Mouse (Mus musculus): ENCODE results near the gene Mrpl36. TPM values are rescaled to one million over a fixed set of nuclear protein-coding genes. Genes with fewer than 3 reads are reported as not detected.

Gene Mrpl36
- polyA plus RNA-seq, 1 experiment from 2014 or later = 128 TPM

DNA sequence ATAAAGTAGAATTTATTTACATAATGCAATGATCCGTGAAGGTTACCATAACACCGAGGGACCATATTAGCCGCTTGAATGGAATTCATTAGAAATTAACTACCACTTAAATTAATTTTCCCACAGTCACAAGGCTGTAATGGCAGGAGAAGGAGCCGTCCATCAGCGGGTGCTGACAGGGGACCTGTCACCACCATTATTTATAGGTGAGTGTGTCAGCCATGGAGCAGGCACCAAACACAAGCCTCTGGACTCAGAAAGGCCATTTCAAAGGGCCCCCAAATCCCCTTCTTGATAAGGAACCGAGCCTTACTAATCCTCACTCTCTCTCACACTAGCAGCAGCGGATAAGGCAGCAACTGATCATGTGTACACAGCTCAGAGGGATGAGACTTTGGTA, 8.4 kb downstream of the Mrpl36 start:
- no peak for ATAC-seq (ENCODE audit: low FRiP score)

GRCm38 (mm10) chr13:73345102-73345890, 17.0 kb downstream of the Mrpl36 start:
- Histone ChIP-seq H3K36me3 (ENCODE audit: control insufficient read depth, insufficient read depth, low read length) (no peaks in the 10 kb centered on the region), H3K9ac (ENCODE audit: low read length) (no peak overlapping the region), H3K9me3 (ENCODE audit: control insufficient read depth, low read length) (no peaks in the 10 kb centered on the region), H3K4me2 (no peak overlapping the region), H3K27me3 (ENCODE audit: control insufficient read depth, insufficient read depth, low read length) (no peaks in the 10 kb centered on the region), H3K4me3 (ENCODE audit: low read depth, low read length) (no peak overlapping the region), H3K4me1 (ENCODE audit: control insufficient read depth, insufficient read depth, low read length) (no peaks in the 10 kb centered on the region), H3K27ac (ENCODE audit: low read depth, low read length) (no peak overlapping the region)
- DNase-seq (ENCODE audit: low spot score, missing footprints) = no peak
- ATAC-seq (ENCODE audit: low FRiP score) = no peak
- 77% methylated on average over 9 of the region's 9 CpGs for WGBS

More for the DNA sequence above, 8.4 kb downstream of the Mrpl36 start:
- no peaks in the 10 kb centered on the region for H3K9me3 ChIP-seq (ENCODE audit: control insufficient read depth, low read length)
- H3K4me2 ChIP-seq = no peak overlapping the region
- no peak overlapping the region for H3K9ac ChIP-seq (ENCODE audit: low read length)
- H3K27ac ChIP-seq (ENCODE audit: low read depth, low read length) = no peak overlapping the region
- H3K27me3 ChIP-seq (ENCODE audit: control insufficient read depth, insufficient read depth, low read length) = no peaks in the 10 kb centered on the region
- WGBS = 67% methylated on average over 7 of the region's 7 CpGs
- H3K36me3 ChIP-seq (ENCODE audit: control insufficient read depth, insufficient read depth, low read length) = no peaks in the 10 kb centered on the region
- peaks cover under 1% of the 10 kb centered on the region; the same call in 1 of the 2 replicates for H3K4me1 ChIP-seq (ENCODE audit: control insufficient read depth, insufficient read depth, low read length)
- DNase-seq (ENCODE audit: low spot score, missing footprints) = no peak
- no peak overlapping the region for H3K4me3 ChIP-seq (ENCODE audit: low read depth, low read length)

DNA sequence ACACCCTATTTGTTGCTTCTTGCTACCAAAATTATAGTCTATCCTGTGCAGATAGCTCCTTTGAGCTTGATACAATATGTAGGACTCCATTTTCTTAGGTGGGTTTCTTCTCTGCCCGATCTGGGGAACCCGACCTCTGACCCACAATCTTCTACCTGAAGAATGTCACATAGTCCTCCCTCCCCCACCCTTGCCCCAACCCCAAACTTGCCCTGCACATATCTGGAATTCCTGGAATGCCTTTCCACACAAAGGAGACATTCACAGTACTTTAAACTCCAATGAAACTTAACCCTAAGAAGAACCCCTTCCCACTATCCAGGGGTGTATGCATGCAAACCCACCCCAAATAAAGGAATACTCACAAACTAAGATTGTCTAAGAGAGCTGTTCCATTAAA, 17.8 kb downstream of the Mrpl36 start:
- ATAC-seq (ENCODE audit: low FRiP score) = no peak
- Histone ChIP-seq H3K36me3 (ENCODE audit: control insufficient read depth, insufficient read depth, low read length) (no peaks in the 10 kb centered on the region), H3K27ac (ENCODE audit: low read depth, low read length) (no peak overlapping the region), H3K4me2 (no peak overlapping the region), H3K9me3 (ENCODE audit: control insufficient read depth, low read length) (no peaks in the 10 kb centered on the region), H3K27me3 (ENCODE audit: control insufficient read depth, insufficient read depth, low read length) (no peaks in the 10 kb centered on the region), H3K9ac (ENCODE audit: low read length) (no peak overlapping the region), H3K4me3 (ENCODE audit: low read depth, low read length) (no peak overlapping the region), H3K4me1 (ENCODE audit: control insufficient read depth, insufficient read depth, low read length) (no peaks in the 10 kb centered on the region)
- DNase-seq (ENCODE audit: low spot score, missing footprints) = no peak
- 47% methylated on average over 2 of the region's 2 CpGs for WGBS

- ATAC-seq (ENCODE audit: low FRiP score) = no peak
- H3K27ac ChIP-seq (ENCODE audit: low read depth, low read length) = no peak overlapping the region
- WGBS = 83% methylated on average over 4 of the region's 4 CpGs
These were observed 18.4 kb downstream of the Mrpl36 start for GRCm38 (mm10) chr13:73346743-73347142.

DNA sequence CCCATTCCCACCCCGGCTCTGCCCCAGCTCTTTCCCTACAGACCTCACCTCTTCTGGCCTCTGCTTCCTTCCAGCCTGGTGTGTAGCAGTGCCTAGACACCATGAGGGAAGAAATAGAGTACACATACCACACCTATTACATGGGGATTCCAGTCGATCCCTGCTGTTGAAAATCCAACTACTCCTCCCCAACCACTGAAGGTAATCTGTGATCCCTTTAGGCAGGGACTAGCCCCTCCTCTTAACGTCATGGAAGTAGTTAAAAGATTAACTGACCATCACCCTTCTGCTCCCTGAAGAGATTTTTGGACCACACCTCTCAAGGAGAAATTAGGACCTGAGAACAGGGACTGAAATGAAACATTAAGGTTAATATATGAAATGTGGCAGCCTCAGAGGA, 18.9 kb downstream of the Mrpl36 start:
- WGBS = 67% methylated on average over 3 of the region's 3 CpGs
- no peaks in the 10 kb centered on the region for H3K4me1 ChIP-seq (ENCODE audit: control insufficient read depth, insufficient read depth, low read length)
- no peaks in the 10 kb centered on the region for H3K36me3 ChIP-seq (ENCODE audit: control insufficient read depth, insufficient read depth, low read length)
- no peaks in the 10 kb centered on the region for H3K9me3 ChIP-seq (ENCODE audit: control insufficient read depth, low read length)
- H3K4me3 ChIP-seq (ENCODE audit: low read depth, low read length) = no peak overlapping the region
- no peaks in the 10 kb centered on the region for H3K27me3 ChIP-seq (ENCODE audit: control insufficient read depth, insufficient read depth, low read length)
- no peak for ATAC-seq (ENCODE audit: low FRiP score)
- no peak for DNase-seq (ENCODE audit: low spot score, missing footprints)
- no peak overlapping the region for H3K9ac ChIP-seq (ENCODE audit: low read length)
- no peak overlapping the region for H3K4me2 ChIP-seq
- no peak overlapping the region for H3K27ac ChIP-seq (ENCODE audit: low read depth, low read length)

More at GRCm38 (mm10) chr13:73346743-73347142, 18.4 kb downstream of the Mrpl36 start:
- no peaks in the 10 kb centered on the region for H3K36me3 ChIP-seq (ENCODE audit: control insufficient read depth, insufficient read depth, low read length)
- DNase-seq (ENCODE audit: low spot score, missing footprints) = no peak
- no peaks in the 10 kb centered on the region for H3K9me3 ChIP-seq (ENCODE audit: control insufficient read depth, low read length)
- no peaks in the 10 kb centered on the region for H3K27me3 ChIP-seq (ENCODE audit: control insufficient read depth, insufficient read depth, low read length)
- no peak overlapping the region for H3K4me2 ChIP-seq
- H3K9ac ChIP-seq (ENCODE audit: low read length) = no peak overlapping the region
- no peak overlapping the region for H3K4me3 ChIP-seq (ENCODE audit: low read depth, low read length)
- H3K4me1 ChIP-seq (ENCODE audit: control insufficient read depth, insufficient read depth, low read length) = no peaks in the 10 kb centered on the region

GRCm38 (mm10) chr13:73347922-73348650, 19.8 kb downstream of the Mrpl36 start:
- DNase-seq (ENCODE audit: low spot score, missing footprints) = no peak
- no peaks in the 10 kb centered on the region for H3K36me3 ChIP-seq (ENCODE audit: control insufficient read depth, insufficient read depth, low read length)
- ATAC-seq (ENCODE audit: low FRiP score) = no peak
- 85% methylated on average over 7 of the region's 7 CpGs for WGBS
- no peaks in the 10 kb centered on the region for H3K27me3 ChIP-seq (ENCODE audit: control insufficient read depth, insufficient read depth, low read length)
- H3K4me3 ChIP-seq (ENCODE audit: low read depth, low read length) = no peak overlapping the region
- H3K9me3 ChIP-seq (ENCODE audit: control insufficient read depth, low read length) = no peaks in the 10 kb centered on the region
- no peak overlapping the region for H3K4me2 ChIP-seq
- H3K4me1 ChIP-seq (ENCODE audit: control insufficient read depth, insufficient read depth, low read length) = no peaks in the 10 kb centered on the region
- no peak overlapping the region for H3K9ac ChIP-seq (ENCODE audit: low read length)
- no peak overlapping the region for H3K27ac ChIP-seq (ENCODE audit: low read depth, low read length)

DNA sequence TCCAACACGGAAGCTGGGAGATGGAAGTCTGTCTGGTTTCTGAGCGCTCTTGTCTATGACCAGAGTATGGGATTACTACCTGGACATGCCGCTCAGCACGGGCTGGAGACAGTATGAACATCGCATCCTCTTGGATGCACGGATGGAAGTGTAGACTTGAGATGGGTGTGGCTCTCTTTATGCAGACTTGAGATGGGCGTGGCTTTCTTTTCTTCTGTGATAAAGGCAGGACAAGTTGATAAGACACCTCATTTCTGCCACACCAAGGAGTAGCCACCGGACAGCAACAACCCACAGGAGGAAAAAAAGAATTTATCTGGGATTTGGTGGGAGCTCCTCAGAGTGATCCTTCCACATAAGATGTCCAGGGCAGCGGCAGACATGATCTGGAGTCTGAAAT, 22.4 kb downstream of the Mrpl36 start:
- Histone ChIP-seq H3K9ac (ENCODE audit: low read length) (no peak overlapping the region), H3K4me3 (ENCODE audit: low read depth, low read length) (no peak overlapping the region), H3K36me3 (ENCODE audit: control insufficient read depth, insufficient read depth, low read length) (no peaks in the 10 kb centered on the region), H3K9me3 (ENCODE audit: control insufficient read depth, low read length) (no peaks in the 10 kb centered on the region), H3K4me2 (no peak overlapping the region), H3K4me1 (ENCODE audit: control insufficient read depth, insufficient read depth, low read length) (no peaks in the 10 kb centered on the region), H3K27ac (ENCODE audit: low read depth, low read length) (no peak overlapping the region), H3K27me3 (ENCODE audit: control insufficient read depth, insufficient read depth, low read length) (no peaks in the 10 kb centered on the region)
- WGBS = 87% methylated on average over 9 of the region's 9 CpGs
- ATAC-seq (ENCODE audit: low FRiP score) = no peak
- no peak for DNase-seq (ENCODE audit: low spot score, missing footprints)

DNA sequence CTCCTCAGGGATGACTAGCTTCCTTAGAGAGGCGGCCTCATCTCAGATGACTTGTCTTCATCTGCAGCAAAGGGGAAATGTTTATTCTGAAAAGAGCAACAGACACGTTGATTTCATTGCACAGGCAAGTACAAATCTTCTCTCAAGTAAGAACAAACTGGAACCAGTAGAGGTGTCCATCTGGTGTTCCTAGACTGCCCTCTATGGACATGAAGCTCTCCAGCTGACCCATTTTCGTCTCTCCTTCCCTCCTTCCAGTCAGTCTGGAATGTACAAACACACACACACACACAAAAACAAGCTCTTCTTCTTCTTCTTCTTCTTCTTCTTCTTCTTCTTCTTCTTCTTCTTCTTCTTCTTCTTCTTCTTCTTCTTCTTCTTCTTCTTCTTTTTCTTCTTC, 23.6 kb downstream of the Mrpl36 start:
- Histone ChIP-seq H3K9me3 (ENCODE audit: control insufficient read depth, low read length) (no peaks in the 10 kb centered on the region), H3K27ac (ENCODE audit: low read depth, low read length) (no peak overlapping the region), H3K27me3 (ENCODE audit: control insufficient read depth, insufficient read depth, low read length) (no peaks in the 10 kb centered on the region), H3K36me3 (ENCODE audit: control insufficient read depth, insufficient read depth, low read length) (no peaks in the 10 kb centered on the region), H3K4me1 (ENCODE audit: control insufficient read depth, insufficient read depth, low read length) (no peaks in the 10 kb centered on the region), H3K9ac (ENCODE audit: low read length) (no peak overlapping the region), H3K4me2 (no peak overlapping the region), H3K4me3 (ENCODE audit: low read depth, low read length) (no peak overlapping the region)
- ATAC-seq (ENCODE audit: low FRiP score) = no peak
- 74% methylated on average over 3 of the region's 3 CpGs for WGBS
- no peak for DNase-seq (ENCODE audit: low spot score, missing footprints)

DNA sequence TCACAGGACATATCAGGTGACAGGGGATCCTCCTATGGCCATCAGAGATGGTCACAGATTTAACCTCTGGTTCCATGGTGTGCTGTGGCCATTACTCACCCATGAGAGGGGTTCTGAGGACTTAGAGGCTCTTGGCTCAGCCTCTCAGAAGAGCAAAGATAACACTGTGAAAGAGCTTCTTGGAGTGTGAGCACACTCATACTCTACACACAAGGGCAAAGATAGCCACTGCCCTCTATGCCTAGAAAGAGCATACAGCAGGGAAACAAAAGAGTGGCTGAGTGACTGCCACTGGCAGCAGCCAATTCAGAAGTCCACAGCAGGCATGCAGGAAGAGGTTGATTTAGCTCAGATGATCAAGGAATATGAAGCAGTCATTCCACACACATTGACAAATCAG, 24.2 kb downstream of the Mrpl36 start:
- Histone ChIP-seq H3K4me3 (ENCODE audit: low read depth, low read length) (no peak overlapping the region), H3K4me1 (ENCODE audit: control insufficient read depth, insufficient read depth, low read length) (no peaks in the 10 kb centered on the region), H3K36me3 (ENCODE audit: control insufficient read depth, insufficient read depth, low read length) (no peaks in the 10 kb centered on the region), H3K27ac (ENCODE audit: low read depth, low read length) (no peak overlapping the region), H3K9me3 (ENCODE audit: control insufficient read depth, low read length) (no peaks in the 10 kb centered on the region), H3K27me3 (ENCODE audit: control insufficient read depth, insufficient read depth, low read length) (no peaks in the 10 kb centered on the region), H3K4me2 (no peak overlapping the region), H3K9ac (ENCODE audit: low read length) (no peak overlapping the region)
- no peak for ATAC-seq (ENCODE audit: low FRiP score)
- no peak for DNase-seq (ENCODE audit: low spot score, missing footprints)
